In the genomic region with DNA sequence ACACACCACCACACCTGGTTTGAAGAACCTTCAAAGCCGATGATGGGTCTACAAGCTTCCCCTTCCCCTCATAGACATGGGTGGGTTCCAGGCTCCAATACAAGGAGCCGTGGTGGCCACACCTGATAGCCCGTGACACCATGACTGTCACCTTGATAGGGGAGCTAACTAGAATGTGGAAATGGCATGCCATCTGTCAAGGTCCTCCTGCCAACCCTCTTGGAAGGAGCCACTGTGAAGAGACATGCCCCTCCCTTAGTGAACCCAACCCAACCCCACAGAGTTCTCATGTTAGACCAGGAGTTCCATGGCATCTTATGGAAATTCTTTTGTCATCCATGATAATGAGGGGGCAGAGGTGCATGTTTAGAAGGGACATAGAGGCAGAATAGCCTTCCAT, we compare ENCODE assay signal across 19 mouse cellular contexts. TPM values are rescaled to one million over a fixed set of nuclear protein-coding genes. Genes with fewer than 3 reads are reported as not detected.
DNase-seq lines count a peak whose midpoint lies in the region; ATAC-seq and TF ChIP-seq lines count a peak whose summit lies in the region.
"Had no signal": no experiment of that assay in that cellular context is flagged by ENCODE, and none has a peak within 500 bp of the region (broad histone marks: within the 10 kb centered on the region; RNA-seq: fewer than 3 reads in every experiment).

No protein-coding gene starts in this region.

- H3K9ac ChIP-seq in forebrain, embryonic 14.5 days (ENCODE audit: low read length), result no peak overlapping the region
- H3K9ac ChIP-seq: forebrain, embryonic 15.5 days; heart, embryonic 15.5 days; hindbrain, embryonic 13.5 days had no signal

- WGBS in forebrain, embryonic 14.5 days, result 78% methylated on average over 3 of the region's 3 CpGs
- WGBS in forebrain, embryonic 10.5 days, result 89% methylated on average over 3 of the region's 3 CpGs
- WGBS in cerebellum, adult 2 months, result 16% methylated on average over 3 of the region's 3 CpGs
- 89% methylated on average over 3 of the region's 3 CpGs for WGBS in lung, adult 2 months

- H3K4me2 ChIP-seq in forebrain, embryonic 14.5 days (ENCODE audit: low read length), result no peak overlapping the region
- H3K4me2 ChIP-seq: forebrain, embryonic 15.5 days; heart, embryonic 11.5 days; heart, embryonic 15.5 days; hindbrain, embryonic 13.5 days had no signal

- no peaks in the 10 kb centered on the region for H3K9me3 ChIP-seq in forebrain, embryonic 14.5 days (replicated peaks; ENCODE audit: control insufficient read depth, low read length)
- no peaks in the 10 kb centered on the region for H3K9me3 ChIP-seq in forebrain, embryonic 10.5 days
- H3K9me3 ChIP-seq: embryonic facial prominence, embryonic 10.5 days; forebrain, embryonic 15.5 days; heart, embryonic 15.5 days; hindbrain, embryonic 13.5 days had no signal

- no peak for TF ChIP-seq CTCF in cerebellum, adult 2 months (IDR thresholded peaks at IDR 0.05; ENCODE audit: borderline replicate concordance, insufficient read depth, low read depth, low read length)
- TF ChIP-seq CTCF in lung, adult 2 months (IDR thresholded peaks at IDR 0.05; ENCODE audit: insufficient read depth, low read length), result no peak
- TF ChIP-seq CTCF in gastrocnemius, adult 2 months (IDR thresholded peaks at IDR 0.05), result no peak

- no peak overlapping the region for H3K27ac ChIP-seq in forebrain, embryonic 14.5 days (ENCODE audit: low read depth, low read length)
- no peak overlapping the region for H3K27ac ChIP-seq in forebrain, embryonic 10.5 days
- H3K27ac ChIP-seq in cerebellum, adult 2 months (ENCODE audit: insufficient read depth, low read length), result no peak overlapping the region
- H3K27ac ChIP-seq in gastrocnemius, adult 2 months, result no peak overlapping the region
- H3K27ac ChIP-seq: embryonic facial prominence, embryonic 10.5 days; forebrain, embryonic 15.5 days; heart, adult 2 months; heart, embryonic 15.5 days; hindbrain, embryonic 13.5 days; hindbrain, postnatal 0 days had no signal

- H3K4me1 ChIP-seq in forebrain, embryonic 14.5 days (ENCODE audit: control insufficient read depth, insufficient read depth, low read length), result no peaks in the 10 kb centered on the region
- peaks cover 7% of the 10 kb centered on the region; the same call in 1 of the 2 replicates for H3K4me1 ChIP-seq in forebrain, embryonic 10.5 days
- H3K4me1 ChIP-seq in cerebellum, adult 2 months (ENCODE audit: control insufficient read depth, insufficient read depth, low read length), result peaks cover 18% of the 10 kb centered on the region
- no peaks in the 10 kb centered on the region for H3K4me1 ChIP-seq in lung, adult 2 months (ENCODE audit: control insufficient read depth, insufficient read depth, low read length)
- H3K4me1 ChIP-seq: heart, embryonic 15.5 days; hindbrain, embryonic 13.5 days had no signal

- DNase-seq in forebrain, embryonic 14.5 days (ENCODE audit: low spot score), result peak; percentile 25
- no peak for DNase-seq in forebrain, embryonic 10.5 days (ENCODE audit: extremely low spot score, low spot score)
- peak; percentile 75 to 86 for DNase-seq in cerebellum, adult 2 months
- DNase-seq in cerebellum, postnatal 10 days, result peak; percentile 86 to 88
- DNase-seq in layer of hippocampus, adult 8-10 months (ENCODE audit: low spot score in 2 of 2), result no peak
- no peak for DNase-seq in lung, adult 2 months
- no peak for DNase-seq in gastrocnemius, adult 2 months
- no peak for DNase-seq in left cerebral cortex, adult 11 months (ENCODE audit: low spot score)
- DNase-seq: adrenal gland, postnatal 10 days; gastrocnemius, postnatal 10 days; heart, adult 2 months; heart, postnatal 14 days; kidney, adult 11 months had no signal

- H3K36me3 ChIP-seq in forebrain, embryonic 14.5 days (ENCODE audit: control insufficient read depth, insufficient read depth, low read length), result no peaks in the 10 kb centered on the region
- H3K36me3 ChIP-seq in forebrain, embryonic 10.5 days (replicated peaks), result no peaks in the 10 kb centered on the region
- H3K36me3 ChIP-seq: embryonic facial prominence, embryonic 10.5 days; forebrain, embryonic 15.5 days; heart, embryonic 15.5 days; hindbrain, embryonic 13.5 days had no signal

- ATAC-seq in forebrain, embryonic 14.5 days, result no peak
- ATAC-seq: forebrain, embryonic 15.5 days; hindbrain, postnatal 0 days had no signal

- no peaks in the 10 kb centered on the region for H3K27me3 ChIP-seq in forebrain, embryonic 14.5 days (replicated peaks; ENCODE audit: control insufficient read depth, insufficient read depth, low read length)
- H3K27me3 ChIP-seq in forebrain, embryonic 10.5 days (ENCODE audit: poor library complexity, severe bottlenecking), result peaks cover 14% of the 10 kb centered on the region; the same call in 1 of the 2 replicates
- H3K27me3 ChIP-seq in cerebellum, adult 2 months (ENCODE audit: control insufficient read depth, insufficient read depth, low read length), result no peaks in the 10 kb centered on the region
- H3K27me3 ChIP-seq: forebrain, embryonic 15.5 days had no signal

- no peak for TF ChIP-seq POLR2A in cerebellum, adult 2 months (IDR thresholded peaks at IDR 0.05; ENCODE audit: borderline replicate concordance, insufficient read depth, low read length)
- TF ChIP-seq POLR2A in lung, adult 2 months (IDR thresholded peaks at IDR 0.05; ENCODE audit: borderline replicate concordance, extremely low read depth, low read depth, low read length), result no peak

- H3K4me3 ChIP-seq in forebrain, embryonic 14.5 days (ENCODE audit: low read depth, low read length), result no peak overlapping the region
- H3K4me3 ChIP-seq in forebrain, embryonic 10.5 days, result no peak overlapping the region
- H3K4me3 ChIP-seq in cerebellum, adult 2 months (replicated peaks; ENCODE audit: insufficient read depth, low read depth, low read length), result no peak overlapping the region
- H3K4me3 ChIP-seq in lung, adult 2 months (replicated peaks; ENCODE audit: extremely low read depth, low read depth, low read length), result no peak overlapping the region
- H3K4me3 ChIP-seq in gastrocnemius, adult 2 months, result no peak overlapping the region
- H3K4me3 ChIP-seq: embryonic facial prominence, embryonic 10.5 days; forebrain, embryonic 15.5 days; heart, adult 2 months; heart, embryonic 15.5 days; hindbrain, embryonic 13.5 days had no signal

- intact Hi-C loops in gastrocnemius, adult 2 months (cut with DNase I), result no loop called here

RNA-seq across cellular contexts. Expression of a gene that starts 39.3 kb away (rescaled TPM):
- polyA plus RNA-seq in forebrain, embryonic 14.5 days (2014; fragmentation: Nextera tagmentation; extraction: Ambion mirVana), result 109 and 147 TPM in 2 replicates
- polyA plus RNA-seq in forebrain, embryonic 10.5 days (2016; fragmentation: Nextera tagmentation; extraction: Ambion mirVana), result 105 and 107 TPM in 2 replicates
- polyA plus RNA-seq in cerebellum, adult 2 months (2012; rRNA removed), result 114 and 124 TPM in 2 replicates
- total RNA-seq in layer of hippocampus, adult 8-10 months (2022), result 100 to 1,000 TPM; 125 to 146 (median 137) TPM
- polyA plus RNA-seq in lung, adult 2 months (2012; rRNA removed), result 31.9 and 33.9 TPM in 2 replicates
- 10 to 100 TPM; 11.8 to 13.3 TPM for total RNA-seq in gastrocnemius, adult 2 months (2021)

Comparison
In these comparisons a context has a peak if more than half of its experiments do, and no peak if none do; other contexts are left out.
1. DNase-seq: peak in forebrain, embryonic 14.5 days (single experiment), cerebellum, adult 2 months (2 of 2) and cerebellum, postnatal 10 days (2 of 2); none in forebrain, embryonic 10.5 days (single experiment), layer of hippocampus, adult 8-10 months (0 of 2), lung, adult 2 months (single experiment), gastrocnemius, adult 2 months (single experiment) and left cerebral cortex, adult 11 months (single experiment).